Mouse (Mus musculus) urinary bladder, postnatal 0 days (tissue): ENCODE results near the gene Ccdc105. TPM values are rescaled to one million over a fixed set of nuclear protein-coding genes. Genes with fewer than 3 reads are reported as not detected.

Experiments used
- polyA plus RNA-seq: library from polyadenylated mRNA; unstranded; fragments of >200 nt; fragmentation: Nextera tagmentation; extraction: Ambion mirVana; gene quantifications from 2 replicates; pipeline ENCODE4 v1.2.1, GENCODE M21; 2015

Ccdc105 gene
- 0.08 TPM in 1 of 2 replicates, not detected in the other for polyA plus RNA-seq

GRCm38 (mm10) chr10:78752452-78753191 lies at the start of gene Ccdc105:
Ccdc105 (minus strand) TSS chr10:78753065.

GRCm38 (mm10) chr10:78779981-78780651 lies 27.3 kb upstream of the Ccdc105 start, which contains the start of gene Slc1a6:
Slc1a6 (plus strand) TSS chr10:78780496.

GRCm38 (mm10) chr10:78718056-78718455 lies 34.8 kb downstream of the Ccdc105 start, which contains the start of gene Casp14:
Casp14 (minus strand) TSS chr10:78718294.

Other genes with a start within 250 kb of the Ccdc105 start
- gene Olfr1358, start 235.6 kb downstream of the Ccdc105 start, polyA plus RNA-seq, result not detected in 2 replicates
- 35.8 and 38.8 TPM in 2 replicates for gene Ilvbl, start 178.7 kb downstream of the Ccdc105 start, polyA plus RNA-seq
- gene Syde1, start 161.1 kb downstream of the Ccdc105 start, polyA plus RNA-seq, result 14.8 and 17.1 TPM in 2 replicates
- not detected in 2 replicates for gene Olfr1357, start 135.0 kb downstream of the Ccdc105 start, polyA plus RNA-seq
- 0.22 and 0.41 TPM in 2 replicates for gene Casp14, start 34.8 kb downstream of the Ccdc105 start, polyA plus RNA-seq
- 1.5 and 2.8 TPM in 2 replicates for gene Slc1a6, start 27.4 kb upstream of the Ccdc105 start, polyA plus RNA-seq
- gene Olfr1356, start 99.1 kb upstream of the Ccdc105 start, polyA plus RNA-seq, result not detected in 2 replicates
- not detected in 2 replicates for gene Olfr1355, start 122.5 kb upstream of the Ccdc105 start, polyA plus RNA-seq
- not detected in 2 replicates for gene Olfr1354, start 160.1 kb upstream of the Ccdc105 start, polyA plus RNA-seq
- gene Olfr8, start 197.6 kb upstream of the Ccdc105 start, polyA plus RNA-seq, result not detected in 2 replicates
- gene Olfr1353, start 210.2 kb upstream of the Ccdc105 start, polyA plus RNA-seq, result not detected in 2 replicates
- gene Olfr1352, start 228.0 kb upstream of the Ccdc105 start, polyA plus RNA-seq, result not detected in 2 replicates